Mouse (Mus musculus) myocyte (in vitro differentiated cells): Measurements from ENCODE around the gene Zkscan14. TPM values are rescaled to one million over a fixed set of nuclear protein-coding genes. Genes with fewer than 3 reads are reported as not detected.

Experiments used
- H3K27me3 ChIP-seq: one replicate; pipeline ENCODE4 v1.6.1; 2011; ENCODE audit not compliant: control insufficient read depth, insufficient read depth, insufficient read length
- H3K36me3 ChIP-seq: one replicate; pipeline ENCODE4 v1.6.1; 2011; ENCODE audit not compliant: control insufficient read depth, insufficient read depth
- H3K4me2 ChIP-seq: one replicate; pipeline ENCODE4 v1.6.1; 2011; ENCODE audit warnings: low read depth, control low read depth
- H3K4me3 ChIP-seq: one replicate; pipeline ENCODE4 v1.5.1; 2011; ENCODE audit warnings: mild to moderate bottlenecking, control low read depth, moderate library complexity
- H3K79me2 ChIP-seq: one replicate; pipeline ENCODE4 v1.6.1; 2011; ENCODE audit not compliant: control insufficient read depth, insufficient read depth
- H3ac ChIP-seq: one replicate; pipeline ENCODE4 v1.6.1; 2011; ENCODE audit not compliant: control insufficient read depth, insufficient read length
- CEBPB ChIP-seq: IDR thresholded peaks from 2 replicates; pipeline ENCODE4 v1.6.1; 2011; ENCODE audit warnings: mild to moderate bottlenecking, moderate library complexity; ENCODE audit not compliant: poor library complexity, insufficient read depth, severe bottlenecking
- E2F4 ChIP-seq: IDR thresholded peaks from one replicate; pipeline ENCODE4 v1.6.1; 2011; ENCODE audit warnings: mild to moderate bottlenecking, control low read depth, moderate library complexity; ENCODE audit not compliant: insufficient read depth
- MAX ChIP-seq: IDR thresholded peaks from one replicate; pipeline ENCODE4 v1.6.1; 2011; ENCODE audit warnings: low read depth, mild to moderate bottlenecking, control low read depth
- MYOD1 ChIP-seq, 3 experiments: IDR thresholded peaks; one replicate each; pipeline ENCODE4 v1.6.1; 2011; ENCODE audit warnings: control low read depth in 2 of 3, low read depth in 2 of 3, mild to moderate bottlenecking in 2 of 3, moderate library complexity in 1 of 3; ENCODE audit not compliant: insufficient read length in 2 of 3, control insufficient read depth in 1 of 3
- MYOG ChIP-seq, 3 experiments: IDR thresholded peaks; one replicate each; pipeline ENCODE4 v1.6.1; 2011; ENCODE audit warnings: control low read depth in 2 of 3, low read depth in 2 of 3, mild to moderate bottlenecking in 2 of 3; ENCODE audit not compliant: insufficient read length in 2 of 3, control insufficient read depth in 1 of 3, insufficient read depth in 1 of 3
- POLR2A ChIP-seq: IDR thresholded peaks from one replicate; pipeline ENCODE4 v1.6.1; 2011; ENCODE audit warnings: low read depth, mild to moderate bottlenecking, control low read depth, moderate library complexity; ENCODE audit not compliant: insufficient read length
- POLR2AphosphoS2 ChIP-seq: IDR thresholded peaks from one replicate; pipeline ENCODE4 v1.6.1; 2011; ENCODE audit warnings: low read depth, control low read depth; ENCODE audit not compliant: insufficient read length
- REST ChIP-seq: IDR thresholded peaks from one replicate; pipeline ENCODE4 v1.6.1; 2011; ENCODE audit warnings: mild to moderate bottlenecking, control low read depth, moderate library complexity; ENCODE audit not compliant: insufficient read depth, insufficient read length
- SRF ChIP-seq: IDR thresholded peaks from one replicate; pipeline ENCODE4 v1.6.1; 2011; ENCODE audit warnings: low read depth; ENCODE audit not compliant: control insufficient read depth, insufficient read length
- TCF12 ChIP-seq: IDR thresholded peaks from one replicate; pipeline ENCODE4 v1.6.1; 2011; ENCODE audit warnings: mild to moderate bottlenecking, control low read depth; ENCODE audit not compliant: poor library complexity, insufficient read depth, severe bottlenecking
- TCF3 ChIP-seq: IDR thresholded peaks from one replicate; pipeline ENCODE4 v1.6.1; 2011; ENCODE audit warnings: low read depth, control low read depth; ENCODE audit not compliant: insufficient read length
- USF1 ChIP-seq: IDR thresholded peaks from one replicate; pipeline ENCODE4 v1.6.1; 2011; ENCODE audit warnings: low read depth, mild to moderate bottlenecking, control low read depth, moderate library complexity
- polyA plus RNA-seq: library from polyadenylated mRNA; unstranded; fragments of >200 nt; fragmentation: generic; extraction: Trizol; gene quantifications from one replicate; pipeline ENCODE4 v1.2.1, GENCODE M21; 2012; ENCODE audit warnings: missing spikeins

The Zkscan14 gene
- polyA plus RNA-seq, 1 experiment: 5.8 TPM

GRCm38 (mm10) chr5:145164710-145165109 lies 37.0 kb downstream of the Zkscan14 start:
- Histone ChIP-seq H3K36me3 (peaks cover 3% of the 10 kb centered on the region), H3K27me3 (no peaks in the 10 kb centered on the region), H3K79me2 (peaks cover 35% of the 10 kb centered on the region), H3ac (no peak overlapping the region), H3K4me3 (no peak overlapping the region), H3K4me2 (no peak overlapping the region)
- TF ChIP-seq POLR2A (no peak), MAX (no peak), TCF3 (no peak), POLR2AphosphoS2 (no peak), USF1 (no peak), REST (no peak), MYOG (IDR thresholded peaks at IDR 0.05; ENCODE audit: control insufficient read depth in 1 of 3, insufficient read depth in 1 of 3, insufficient read length in 2 of 3, low read depth in 2 of 3) (no peak), CEBPB (no peak), MYOD1 (IDR thresholded peaks at IDR 0.05; ENCODE audit: control insufficient read depth in 1 of 3, insufficient read length in 2 of 3, low read depth in 2 of 3) (no peak), E2F4 (no peak), TCF12 (no peak), SRF (no peak)

- no peak overlapping the region for H3ac ChIP-seq
- H3K4me3 ChIP-seq: no peak overlapping the region
- peaks cover 10% of the 10 kb centered on the region for H3K36me3 ChIP-seq
- H3K4me2 ChIP-seq: no peak overlapping the region
- peaks cover 11% of the 10 kb centered on the region for H3K79me2 ChIP-seq
- no peaks in the 10 kb centered on the region for H3K27me3 ChIP-seq
- TF ChIP-seq MYOG (IDR thresholded peaks at IDR 0.05; ENCODE audit: control insufficient read depth in 1 of 3, insufficient read depth in 1 of 3, insufficient read length in 2 of 3, low read depth in 2 of 3) (no peak), E2F4 (no peak), TCF12 (no peak), MYOD1 (IDR thresholded peaks at IDR 0.05; ENCODE audit: control insufficient read depth in 1 of 3, insufficient read length in 2 of 3, low read depth in 2 of 3) (no peak), CEBPB (no peak), POLR2A (no peak), POLR2AphosphoS2 (no peak), SRF (no peak), MAX (no peak), TCF3 (no peak), REST (no peak), USF1 (no peak)
Measured at GRCm38 (mm10) chr5:145161361-145161760, 40.3 kb downstream of the Zkscan14 start.

- peaks cover 19% of the 10 kb centered on the region for H3K36me3 ChIP-seq
- H3K27me3 ChIP-seq: no peaks in the 10 kb centered on the region
- no peak overlapping the region for H3K4me2 ChIP-seq
- no peak overlapping the region for H3ac ChIP-seq
- H3K79me2 ChIP-seq: no peaks in the 10 kb centered on the region
- TF ChIP-seq E2F4 (no peak), CEBPB (no peak), SRF (no peak), TCF3 (no peak), REST (no peak), MYOG (IDR thresholded peaks at IDR 0.05; ENCODE audit: control insufficient read depth in 1 of 3, insufficient read depth in 1 of 3, insufficient read length in 2 of 3, low read depth in 2 of 3) (no peak), POLR2A (no peak), MYOD1 (IDR thresholded peaks at IDR 0.05; ENCODE audit: control insufficient read depth in 1 of 3, insufficient read length in 2 of 3, low read depth in 2 of 3) (no peak), POLR2AphosphoS2 (no peak), TCF12 (no peak), USF1 (no peak), MAX (no peak)
- H3K4me3 ChIP-seq: no peak overlapping the region
Measured at GRCm38 (mm10) chr5:145152690-145153089, 49.0 kb downstream of the Zkscan14 start.

GRCm38 (mm10) chr5:145149294-145149693 lies 52.4 kb downstream of the Zkscan14 start:
- Histone ChIP-seq H3K4me3 (no peak overlapping the region), H3K36me3 (peaks cover 37% of the 10 kb centered on the region), H3K27me3 (no peaks in the 10 kb centered on the region), H3ac (no peak overlapping the region), H3K4me2 (no peak overlapping the region), H3K79me2 (no peaks in the 10 kb centered on the region)
- TF ChIP-seq SRF (no peak), MAX (no peak), TCF12 (no peak), REST (no peak), CEBPB (no peak), POLR2A (no peak)

- Histone ChIP-seq H3K36me3 (peaks cover 51% of the 10 kb centered on the region), H3ac (no peak overlapping the region), H3K79me2 (peaks cover 3% of the 10 kb centered on the region), H3K4me2 (no peak overlapping the region), H3K4me3 (no peak overlapping the region), H3K27me3 (no peaks in the 10 kb centered on the region)
- TF ChIP-seq MYOD1 (IDR thresholded peaks at IDR 0.05; ENCODE audit: control insufficient read depth in 1 of 3, insufficient read length in 2 of 3, low read depth in 2 of 3): no peak
- TF ChIP-seq TCF12: no peak
- no peak for TF ChIP-seq REST
- no peak for TF ChIP-seq POLR2A
- TF ChIP-seq MYOG (IDR thresholded peaks at IDR 0.05; ENCODE audit: control insufficient read depth in 1 of 3, insufficient read depth in 1 of 3, insufficient read length in 2 of 3, low read depth in 2 of 3): no peak
- no peak for TF ChIP-seq MAX
- TF ChIP-seq USF1: no peak
Measured at GRCm38 (mm10) chr5:145147748-145148147, 53.9 kb downstream of the Zkscan14 start.

Other genes starting within 250 kb of the Zkscan14 start
- 32.9 TPM for gene Smurf1, start 236.0 kb downstream of the Zkscan14 start, polyA plus RNA-seq
- gene Gm4871, start 169.1 kb downstream of the Zkscan14 start, polyA plus RNA-seq: not detected
- not detected for gene 1700018F24Rik, start 158.9 kb downstream of the Zkscan14 start, polyA plus RNA-seq
- gene Arpc1a, start 118.0 kb downstream of the Zkscan14 start, polyA plus RNA-seq: 67.2 TPM
- gene Kpna7, start 117.8 kb downstream of the Zkscan14 start, polyA plus RNA-seq: not detected
- gene Arpc1b, start 87.7 kb downstream of the Zkscan14 start, polyA plus RNA-seq: 482 TPM
- gene Pdap1, start 61.6 kb downstream of the Zkscan14 start, polyA plus RNA-seq: 98.9 TPM
- 130 TPM for gene Bud31, start 61.5 kb downstream of the Zkscan14 start, polyA plus RNA-seq
- 16.6 TPM for gene Ptcd1, start 34.8 kb downstream of the Zkscan14 start, polyA plus RNA-seq
- gene Cpsf4, start 34.7 kb downstream of the Zkscan14 start, polyA plus RNA-seq: 31.3 TPM
- 683 TPM for gene Atp5j2, start 9.8 kb downstream of the Zkscan14 start, polyA plus RNA-seq
- 5.9 TPM for gene Zkscan5, start 2.7 kb upstream of the Zkscan14 start, polyA plus RNA-seq
- 11.5 TPM for gene Zfp655, start 29.8 kb upstream of the Zkscan14 start, polyA plus RNA-seq
- 10.0 TPM for gene Zscan25, start 78.6 kb upstream of the Zkscan14 start, polyA plus RNA-seq
- gene Cyp3a57, start 143.4 kb upstream of the Zkscan14 start, polyA plus RNA-seq: not detected